Comparison of ENCODE assay signal across 8 mouse cellular contexts in genomic region chr9:75626308-75626604, GRCm38 (mm10). TPM values are rescaled to one million over a fixed set of nuclear protein-coding genes. Genes with fewer than 3 reads are reported as not detected.
DNase-seq lines count a peak whose midpoint lies in the region; ATAC-seq and TF ChIP-seq lines count a peak whose summit lies in the region.

No protein-coding gene starts in this region.

- H3K4me1 ChIP-seq in heart, embryonic 14.5 days (ENCODE audit: control insufficient read depth in 2 of 2, insufficient read depth in 2 of 2, low read length in 2 of 2) = peaks cover 2 to 3% of the 10 kb centered on the region in 2 experiments; a peak in 3 of 4 replicates
- H3K4me1 ChIP-seq in CH12.LX (ENCODE audit: control insufficient read depth in 1 of 2, insufficient read depth in 2 of 2) = peaks cover 22 to 58% of the 10 kb centered on the region in 2 experiments
- H3K4me1 ChIP-seq in forebrain, embryonic 14.5 days (ENCODE audit: control insufficient read depth, insufficient read depth, low read length) = peaks cover 3% of the 10 kb centered on the region
- H3K4me1 ChIP-seq in liver, embryonic 14.5 days (replicated peaks; ENCODE audit: control insufficient read depth in 2 of 2, insufficient read depth in 2 of 2, low read length in 1 of 2) = no peaks in the 10 kb centered on the region

- DNase-seq in heart, postnatal 36 days = no peak
- no peak for DNase-seq in CH12.LX (ENCODE audit: extremely low read depth)
- DNase-seq in forebrain, embryonic 14.5 days (ENCODE audit: low spot score) = no peak
- DNase-seq in liver, embryonic 14.5 days (ENCODE audit: low read depth in 3 of 3, low spot score in 3 of 3) = no peak
- DNase-seq in thymus, adult 18-20 months = no peak
- DNase-seq in left cerebral cortex, adult 11 months (ENCODE audit: low spot score) = no peak

- H3K4me2 ChIP-seq in heart, embryonic 14.5 days (ENCODE audit: low read length) = peak overlapping the region; percentile 94
- peak overlapping the region; percentile 37; the same call in 1 of the 2 replicates for H3K4me2 ChIP-seq in CH12.LX (ENCODE audit: insufficient read depth, low read depth, poor library complexity, severe bottlenecking)
- H3K4me2 ChIP-seq in forebrain, embryonic 14.5 days (ENCODE audit: low read length) = peak overlapping the region; percentile 86
- peak overlapping the region; percentile 68 for H3K4me2 ChIP-seq in liver, embryonic 14.5 days (ENCODE audit: low read depth)

- dilution Hi-C loops in CH12.LX (cut with MboI; ENCODE audit: extremely low pct_ligation_motif_present, extremely low pct_unique_long_range_greater_than_20kb, low sequenced_read_pairs) = no loop called here

- peak overlapping the region; percentile 85 to 98 for H3K4me3 ChIP-seq in heart, embryonic 14.5 days (ENCODE audit: control insufficient read depth in 1 of 2, insufficient read depth in 1 of 2, low read depth in 1 of 2, low read length in 2 of 2)
- H3K4me3 ChIP-seq in CH12.LX (replicated peaks in 1 of 3; ENCODE audit: low read depth in 2 of 3, low read length in 2 of 3, poor library complexity in 1 of 3) = peak overlapping the region; percentile 61 to 78 (median 72)
- peak overlapping the region; percentile 81 for H3K4me3 ChIP-seq in forebrain, embryonic 14.5 days (ENCODE audit: low read depth, low read length)
- H3K4me3 ChIP-seq in liver, embryonic 14.5 days (ENCODE audit: insufficient read depth in 1 of 2, low read depth in 2 of 2, low read length in 2 of 2) = peak overlapping the region; percentile 58 to 60

- no peak for TF ChIP-seq EP300 in CH12.LX (IDR thresholded peaks at IDR 0.05; ENCODE audit: low read length)
- no peak for TF ChIP-seq EP300 in liver, embryonic 14.5 days (IDR thresholded peaks at IDR 0.05; ENCODE audit: low read depth)

- H3K36me3 ChIP-seq in heart, embryonic 14.5 days (ENCODE audit: control insufficient read depth, insufficient read depth, low read length) = no peaks in the 10 kb centered on the region
- H3K36me3 ChIP-seq in CH12.LX (replicated peaks in 1 of 2; ENCODE audit: control insufficient read depth in 1 of 2, insufficient read depth in 1 of 2, low read length in 1 of 2) = no peaks in the 10 kb centered on the region
- no peaks in the 10 kb centered on the region for H3K36me3 ChIP-seq in forebrain, embryonic 14.5 days (ENCODE audit: control insufficient read depth, insufficient read depth, low read length)
- no peaks in the 10 kb centered on the region for H3K36me3 ChIP-seq in liver, embryonic 14.5 days (replicated peaks; ENCODE audit: control insufficient read depth, insufficient read depth, low read depth)

- H3K27me3 ChIP-seq in heart, embryonic 14.5 days (ENCODE audit: control insufficient read depth, insufficient read depth, low read length) = 0 out of 2 replicates have a peak, but pooled peaks cover 5% of the 10 kb centered on the region
- peaks cover 6% of the 10 kb centered on the region for H3K27me3 ChIP-seq in CH12.LX (replicated peaks)
- no peaks in the 10 kb centered on the region for H3K27me3 ChIP-seq in forebrain, embryonic 14.5 days (replicated peaks; ENCODE audit: control insufficient read depth, insufficient read depth, low read length)
- peaks cover 15% of the 10 kb centered on the region for H3K27me3 ChIP-seq in liver, embryonic 14.5 days (ENCODE audit: control insufficient read depth, insufficient read depth, low read length)

- in situ Hi-C loops in CH12.LX (cut with MboI; ENCODE audit: low pct_ligation_motif_present, low pct_unique_long_range_greater_than_20kb, low sequenced_read_pairs) = no loop called here

- H3K9ac ChIP-seq in heart, embryonic 14.5 days (ENCODE audit: low read length) = peak overlapping the region; percentile 90
- H3K9ac ChIP-seq in CH12.LX (ENCODE audit: insufficient read depth, low read depth) = peak overlapping the region; percentile 92
- peak overlapping the region; percentile 90 for H3K9ac ChIP-seq in forebrain, embryonic 14.5 days (ENCODE audit: low read length)
- H3K9ac ChIP-seq in liver, embryonic 14.5 days (replicated peaks) = no peak overlapping the region

- no peak for TF ChIP-seq POLR2A in CH12.LX (IDR thresholded peaks at IDR 0.05; ENCODE audit: low read depth, low read length)

- intact Hi-C loops in heart, postnatal 36 days (cut with DNase I) = no loop called here

- peaks cover 35% of the 10 kb centered on the region for H3K79me2 ChIP-seq in CH12.LX (replicated peaks; ENCODE audit: control insufficient read depth, extremely low read depth, insufficient read depth, poor library complexity, severe bottlenecking)

- 2% methylated on average over 14 of the region's 14 CpGs for WGBS in heart, embryonic 14.5 days
- WGBS in forebrain, embryonic 14.5 days = 1% methylated on average over 14 of the region's 14 CpGs
- WGBS in liver, embryonic 14.5 days (ENCODE audit: insufficient replicate concordance) = 2% methylated on average over 14 of the region's 14 CpGs

- peak overlapping the region; percentile 13 to 75; a peak in 3 of 4 replicates for H3K27ac ChIP-seq in heart, embryonic 14.5 days (replicated peaks in 1 of 2; ENCODE audit: control insufficient read depth in 1 of 2, insufficient read depth in 1 of 2, low read depth in 2 of 2, low read length in 2 of 2)
- H3K27ac ChIP-seq in CH12.LX (ENCODE audit: insufficient read depth, low read depth) = peak overlapping the region; percentile 58
- H3K27ac ChIP-seq in forebrain, embryonic 14.5 days (ENCODE audit: low read depth, low read length) = peak overlapping the region; percentile 84
- H3K27ac ChIP-seq in liver, embryonic 14.5 days = no peak overlapping the region

- no peak for TF ChIP-seq RAD21 in CH12.LX (IDR thresholded peaks at IDR 0.05; ENCODE audit: low read depth, low read length)

- 0 out of 2 replicates have a peak, but pooled peaks cover 2% of the 10 kb centered on the region for H3K9me3 ChIP-seq in heart, embryonic 14.5 days (ENCODE audit: control insufficient read depth, low read length)
- H3K9me3 ChIP-seq in CH12.LX (replicated peaks; ENCODE audit: low read length) = peaks cover 4% of the 10 kb centered on the region
- no peaks in the 10 kb centered on the region for H3K9me3 ChIP-seq in forebrain, embryonic 14.5 days (replicated peaks; ENCODE audit: control insufficient read depth, low read length)
- H3K9me3 ChIP-seq in liver, embryonic 14.5 days (ENCODE audit: control insufficient read depth, low read length) = no peaks in the 10 kb centered on the region

- ATAC-seq in heart, embryonic 14.5 days (ENCODE audit: insufficient number of reproducible peaks, insufficient read depth, low FRiP score, low read depth) = no peak
- no peak for ATAC-seq in forebrain, embryonic 14.5 days
- ATAC-seq in liver, embryonic 14.5 days (ENCODE audit: insufficient read depth) = peak; percentile 20; the same call in 1 of the 2 replicates
- no peak for ATAC-seq in inflammation-experienced regulatory T-cells, adult 6 months

- no peak for TF ChIP-seq CTCF in CH12.LX (conservative IDR thresholded peaks at IDR 0.05 in 1 of 2, IDR thresholded peaks at IDR 0.05 in 1 of 2; ENCODE audit: low read depth in 2 of 2, low read length in 2 of 2)
- no peak for TF ChIP-seq CTCF in liver, embryonic 14.5 days (IDR thresholded peaks at IDR 0.05; ENCODE audit: low read depth)

TF ChIP-seq in CH12.LX, 34 proteins besides CTCF, POLR2A, EP300 and RAD21:
- TF ChIP-seq RCOR1 (conservative IDR thresholded peaks at IDR 0.05; ENCODE audit: low read depth, low read length) (no peak), USF2 (conservative IDR thresholded peaks at IDR 0.05; ENCODE audit: low read depth, low read length) (no peak), ZKSCAN1 (IDR thresholded peaks at IDR 0.05; ENCODE audit: borderline replicate concordance, low read depth, low read length) (no peak), NELFE (IDR thresholded peaks at IDR 0.05; ENCODE audit: low read depth, low read length) (no peak), BHLHE40 (IDR thresholded peaks at IDR 0.05; ENCODE audit: low read depth, low read length) (peak; percentile 50), MXI1 (IDR thresholded peaks at IDR 0.05; ENCODE audit: low read depth, low read length) (no peak), ELF1 (IDR thresholded peaks at IDR 0.05; ENCODE audit: low read depth, low read length) (no peak)

RNA-seq across cellular contexts. Expression of gene Lysmd2, which starts 0.7 kb away (rescaled TPM):
- 20.5 and 21.3 TPM in 2 replicates for polyA plus RNA-seq in heart, embryonic 14.5 days (2014; fragmentation: Nextera tagmentation; extraction: Ambion mirVana)
- total RNA-seq in heart, postnatal 36 days (2021) = 1 to 10 TPM; 7.6 to 10.0 TPM
- total RNA-seq in CH12.LX (2012; rRNA removed) = 16.2 and 18.6 TPM in 2 replicates
- total RNA-seq in CH12.LX (2014; rRNA removed) = 14.2 and 18.1 TPM in 2 replicates
- 10.4 and 11.7 TPM in 2 replicates for polyA plus RNA-seq in CH12.LX (2012; ENCODE audit: insufficient read length, low read depth)
- 26.0 and 34.1 TPM in 2 replicates for polyA plus RNA-seq in forebrain, embryonic 14.5 days (2014; fragmentation: Nextera tagmentation; extraction: Ambion mirVana)
- polyA plus RNA-seq in liver, embryonic 14.5 days (2012; rRNA removed) = 1.0 and 1.3 TPM in 2 replicates
- polyA plus RNA-seq in liver, embryonic 14.5 days (2014; fragmentation: Nextera tagmentation; extraction: Ambion mirVana) = 2.1 and 2.8 TPM in 2 replicates
- polyA plus RNA-seq in inflammation-experienced regulatory T-cells, adult 6 months (2017; shearing (Covaris generic)) = 1 to 10 TPM; 4.9 to 6.1 (median 5.9) TPM

RNA-seq across cellular contexts. Expression of gene Tmod2, which starts 15.1 kb away (rescaled TPM):
- 3.2 and 4.1 TPM in 2 replicates for polyA plus RNA-seq in heart, embryonic 14.5 days (2014; fragmentation: Nextera tagmentation; extraction: Ambion mirVana)
- 1 to 10 TPM; 3.8 to 4.8 TPM for total RNA-seq in heart, postnatal 36 days (2021)
- total RNA-seq in CH12.LX (2012; rRNA removed) (1.6 and 1.7 TPM in 2 replicates), CH12.LX (2014; rRNA removed) (0.08 and 0.16 TPM in 2 replicates)
- 0.10 and 0.17 TPM in 2 replicates for polyA plus RNA-seq in CH12.LX (2012; ENCODE audit: insufficient read length, low read depth)
- polyA plus RNA-seq in forebrain, embryonic 14.5 days (2014; fragmentation: Nextera tagmentation; extraction: Ambion mirVana) = 127 and 193 TPM in 2 replicates
- 0.03 and 0.04 TPM in 2 replicates for polyA plus RNA-seq in liver, embryonic 14.5 days (2012; rRNA removed)
- polyA plus RNA-seq in liver, embryonic 14.5 days (2014; fragmentation: Nextera tagmentation; extraction: Ambion mirVana) = 0.04 and 0.05 TPM in 2 replicates
- under 1 TPM in 2 of 3 experiments, not detected in 1; 0.04 to 0.09 TPM for polyA plus RNA-seq in inflammation-experienced regulatory T-cells, adult 6 months (2017; shearing (Covaris generic))

RNA-seq across cellular contexts. Expression of gene Scg3, which starts 57.6 kb away (rescaled TPM):
- polyA plus RNA-seq in heart, embryonic 14.5 days (2014; fragmentation: Nextera tagmentation; extraction: Ambion mirVana) = 0.13 and 0.41 TPM in 2 replicates
- under 1 TPM in 1 of 2 experiments, not detected in 1; 0.64 TPM for total RNA-seq in heart, postnatal 36 days (2021)
- total RNA-seq in CH12.LX (2012; rRNA removed) = not detected in 2 replicates
- total RNA-seq in CH12.LX (2014; rRNA removed) = not detected in 2 replicates
- not detected in 2 replicates for polyA plus RNA-seq in CH12.LX (2012; ENCODE audit: insufficient read length, low read depth)
- 84.2 and 101 TPM in 2 replicates for polyA plus RNA-seq in forebrain, embryonic 14.5 days (2014; fragmentation: Nextera tagmentation; extraction: Ambion mirVana)
- polyA plus RNA-seq in liver, embryonic 14.5 days (2012; rRNA removed) = not detected in 2 replicates
- polyA plus RNA-seq in liver, embryonic 14.5 days (2014; fragmentation: Nextera tagmentation; extraction: Ambion mirVana) = 0.04 TPM in 1 of 2 replicates, not detected in the other
- not detected for polyA plus RNA-seq in inflammation-experienced regulatory T-cells, adult 6 months (2017; shearing (Covaris generic))

Comparison
In these comparisons a context has a peak if more than half of its experiments do, and no peak if none do; other contexts are left out.
1. H3K4me2 ChIP-seq: peak in every context shown above with its lines; median percentile 94 in heart, embryonic 14.5 days; 86 in forebrain, embryonic 14.5 days; 68 in liver, embryonic 14.5 days; 37 in CH12.LX.
2. RNA of gene Tmod2, which starts 15.1 kb away (polyA plus RNA-seq): 127 to 193 TPM in forebrain, embryonic 14.5 days; 3.2 to 4.1 TPM in heart, embryonic 14.5 days, 0.10 to 0.17 TPM in CH12.LX, 0.04 to 0.09 TPM in inflammation-experienced regulatory T-cells, adult 6 months and 0.03 to 0.05 TPM in liver, embryonic 14.5 days; every median in the first group is over 10 times any median in the second.
3. RNA of gene Scg3, which starts 57.6 kb away (polyA plus RNA-seq): 84.2 to 101 TPM in forebrain, embryonic 14.5 days; 0.13 to 0.41 TPM in heart, embryonic 14.5 days, not detected in inflammation-experienced regulatory T-cells, adult 6 months, 0.04 TPM in liver, embryonic 14.5 days and not detected in CH12.LX; every median in the first group is over 10 times any median in the second.
4. Peak in every context shown above with its lines, with median percentiles within 50 percentile points of each other: H3K4me3 ChIP-seq.